Mouse (Mus musculus): ENCODE results near the gene Phf10.

- TF ChIP-seq POLR2A (IDR thresholded peaks at IDR 0.05; ENCODE audit: extremely low read depth, insufficient read depth, low read length), result no peak
- TF ChIP-seq CTCF (IDR thresholded peaks at IDR 0.05; ENCODE audit: low read depth, low read length), result no peak
Observed at GRCm38 (mm10) chr17:14943729-14944059, 17.4 kb downstream of the Phf10 start.
